Mouse (Mus musculus) heart, embryonic 10.5 days (tissue): ENCODE data around the gene Cetn4. TPM values are rescaled to one million over a fixed set of nuclear protein-coding genes. Genes with fewer than 3 reads are reported as not detected.

Experiments used
- DNase-seq: peaks from one replicate; pipeline ENCODE4 v3.0.0-alpha.2; 2017; ENCODE audit warnings: low spot score
- H3K27ac ChIP-seq: fragments of 300-500 bp; sonication (generic); 2 replicates; pipeline ENCODE4 v1.5.1; 2016; ENCODE audit warnings: mild to moderate bottlenecking
- H3K27me3 ChIP-seq: fragments of 300-500 bp; sonication (generic); 2 replicates; pipeline ENCODE4 v1.6.1; 2016; ENCODE audit warnings: mild to moderate bottlenecking; ENCODE audit not compliant: poor library complexity, insufficient read depth, severe bottlenecking
- H3K36me3 ChIP-seq: fragments of 300-500 bp; sonication (generic); 2 replicates; pipeline ENCODE4 v1.6.1; 2016; ENCODE audit warnings: mild to moderate bottlenecking, moderate library complexity
- H3K4me1 ChIP-seq: fragments of 300-500 bp; sonication (generic); 2 replicates; pipeline ENCODE4 v1.6.1; 2016; ENCODE audit warnings: mild to moderate bottlenecking
- H3K4me3 ChIP-seq: fragments of 300-500 bp; sonication (generic); 2 replicates; pipeline ENCODE4 v1.5.1; 2016; ENCODE audit warnings: mild to moderate bottlenecking, moderate library complexity
- H3K9me3 ChIP-seq: fragments of 300-500 bp; sonication (generic); 2 replicates; pipeline ENCODE4 v1.6.1; 2016; ENCODE audit warnings: mild to moderate bottlenecking, moderate library complexity
- WGBS: fragments of 180-500 bp; shearing (Covaris S2); methylation state at CpG from one replicate; pipeline ENCODE4 v1.1.7; 2016; 5-methylcytosine and 5-hydroxymethylcytosine counted together
- polyA plus RNA-seq: library from polyadenylated mRNA; unstranded; fragments of >200 nt; fragmentation: Nextera tagmentation; extraction: Ambion mirVana; gene quantifications from 2 replicates; pipeline ENCODE4 v1.2.1, GENCODE M21; 2016

Cetn4 gene
- polyA plus RNA-seq, 1 experiment from 2014 or later: 1.1 TPM

GRCm38 (mm10) chr3:37328489-37328888 is 16.0 kb upstream of the Cetn4 start:
- Histone ChIP-seq H3K4me1 (no peaks in the 10 kb centered on the region), H3K9me3 (no peaks in the 10 kb centered on the region), H3K36me3 (no peaks in the 10 kb centered on the region), H3K27ac (no peak overlapping the region), H3K27me3 (no peaks in the 10 kb centered on the region), H3K4me3 (no peak overlapping the region)
- no peak for DNase-seq
- WGBS: 73% methylated on average over 2 of the region's 2 CpGs

GRCm38 (mm10) chr3:37326627-37327026 is 14.1 kb upstream of the Cetn4 start:
- DNase-seq: no peak
- H3K4me1 ChIP-seq: no peaks in the 10 kb centered on the region
- 58% methylated on average over 3 of the region's 3 CpGs for WGBS

GRCm38 (mm10) chr3:37325317-37326112 is 13.0 kb upstream of the Cetn4 start:
- 74% methylated on average over 5 of the region's 5 CpGs for WGBS
- Histone ChIP-seq H3K27me3 (no peaks in the 10 kb centered on the region), H3K36me3 (peaks cover 4% of the 10 kb centered on the region; the same call in 1 of the 2 replicates), H3K4me1 (no peaks in the 10 kb centered on the region), H3K9me3 (no peaks in the 10 kb centered on the region), H3K4me3 (no peak overlapping the region), H3K27ac (no peak overlapping the region)
- no peak for DNase-seq

More at GRCm38 (mm10) chr3:37326627-37327026, 14.1 kb upstream of the Cetn4 start:
- Histone ChIP-seq H3K9me3 (no peaks in the 10 kb centered on the region), H3K36me3 (no peaks in the 10 kb centered on the region), H3K4me3 (no peak overlapping the region), H3K27me3 (no peaks in the 10 kb centered on the region), H3K27ac (no peak overlapping the region)

- no peak for DNase-seq
- no peaks in the 10 kb centered on the region for H3K4me1 ChIP-seq
- peaks cover 15% of the 10 kb centered on the region for H3K36me3 ChIP-seq
- H3K9me3 ChIP-seq: no peaks in the 10 kb centered on the region
- WGBS: 39% methylated on average over 3 of the region's 3 CpGs
- H3K4me3 ChIP-seq: no peak overlapping the region
- no peak overlapping the region for H3K27ac ChIP-seq
- H3K27me3 ChIP-seq: no peaks in the 10 kb centered on the region
These were observed 11.8 kb upstream of the Cetn4 start for GRCm38 (mm10) chr3:37324310-37324709.

- Histone ChIP-seq H3K4me1 (peaks cover 9% of the 10 kb centered on the region; the same call in 1 of the 2 replicates), H3K4me3 (no peak overlapping the region), H3K27me3 (no peaks in the 10 kb centered on the region), H3K9me3 (no peaks in the 10 kb centered on the region), H3K36me3 (peaks cover 19% of the 10 kb centered on the region), H3K27ac (no peak overlapping the region)
- 90% methylated on average over 1 of the region's 1 CpGs for WGBS
- no peak for DNase-seq
These were observed 3.7 kb upstream of the Cetn4 start for GRCm38 (mm10) chr3:37316233-37316632.

- no peaks in the 10 kb centered on the region for H3K27me3 ChIP-seq
- no peak for DNase-seq
- H3K9me3 ChIP-seq: no peaks in the 10 kb centered on the region
- H3K36me3 ChIP-seq: no peaks in the 10 kb centered on the region
- H3K4me1 ChIP-seq: peaks cover 9% of the 10 kb centered on the region; the same call in 1 of the 2 replicates
- peak overlapping the region; percentile 77 for H3K4me3 ChIP-seq
- WGBS: 35% methylated on average over 1 of the region's 1 CpGs
- H3K27ac ChIP-seq: no peak overlapping the region
These were observed 863 bp upstream of the Cetn4 start for GRCm38 (mm10) chr3:37313371-37313770.

- H3K27ac ChIP-seq: peak overlapping the region; percentile 93
- 4% methylated on average over 10 of the region's 10 CpGs for WGBS
These were observed 575 bp downstream of the Cetn4 start for GRCm38 (mm10) chr3:37311897-37312369.

GRCm38 (mm10) chr3:37303392-37304139 is 8.9 kb downstream of the Cetn4 start:
- H3K9me3 ChIP-seq: no peaks in the 10 kb centered on the region
- H3K4me3 ChIP-seq: no peak overlapping the region
- H3K27me3 ChIP-seq: no peaks in the 10 kb centered on the region
- no peaks in the 10 kb centered on the region for H3K36me3 ChIP-seq
- H3K4me1 ChIP-seq: no peaks in the 10 kb centered on the region
- no peak overlapping the region for H3K27ac ChIP-seq
- WGBS: 47% methylated on average over 8 of the region's 8 CpGs
- no peak for DNase-seq

More at GRCm38 (mm10) chr3:37311897-37312369, 575 bp downstream of the Cetn4 start:
- H3K4me1 ChIP-seq: peaks cover 9% of the 10 kb centered on the region; the same call in 1 of the 2 replicates
- H3K27me3 ChIP-seq: no peaks in the 10 kb centered on the region
- peak overlapping the region; percentile 77 for H3K4me3 ChIP-seq
- H3K9me3 ChIP-seq: no peaks in the 10 kb centered on the region
- DNase-seq: no peak
- H3K36me3 ChIP-seq: no peaks in the 10 kb centered on the region

GRCm38 (mm10) chr3:37302685-37303084 is 9.8 kb downstream of the Cetn4 start:
- no peak overlapping the region for H3K4me3 ChIP-seq
- no peak overlapping the region for H3K27ac ChIP-seq
- no peaks in the 10 kb centered on the region for H3K36me3 ChIP-seq
- H3K27me3 ChIP-seq: no peaks in the 10 kb centered on the region
- H3K9me3 ChIP-seq: no peaks in the 10 kb centered on the region
- H3K4me1 ChIP-seq: no peaks in the 10 kb centered on the region
- peak; percentile 84 for DNase-seq
- WGBS: 31% methylated on average over 12 of the region's 12 CpGs

GRCm38 (mm10) chr3:37299470-37299869 is 13.0 kb downstream of the Cetn4 start:
- Histone ChIP-seq H3K4me3 (no peak overlapping the region), H3K27me3 (no peaks in the 10 kb centered on the region), H3K9me3 (no peaks in the 10 kb centered on the region), H3K4me1 (no peaks in the 10 kb centered on the region), H3K36me3 (no peaks in the 10 kb centered on the region), H3K27ac (no peak overlapping the region)
- DNase-seq: no peak
- WGBS: 71% methylated on average over 3 of the region's 3 CpGs

GRCm38 (mm10) chr3:37292654-37293053 is 19.9 kb downstream of the Cetn4 start:
- H3K27me3 ChIP-seq: no peaks in the 10 kb centered on the region
- no peak overlapping the region for H3K27ac ChIP-seq
- WGBS: 59% methylated on average over 2 of the region's 2 CpGs
- no peaks in the 10 kb centered on the region for H3K9me3 ChIP-seq
- no peak overlapping the region for H3K4me3 ChIP-seq
- DNase-seq: no peak
- H3K36me3 ChIP-seq: no peaks in the 10 kb centered on the region
- no peaks in the 10 kb centered on the region for H3K4me1 ChIP-seq

- no peak overlapping the region for H3K27ac ChIP-seq
- no peak for DNase-seq
These were observed 20.6 kb downstream of the Cetn4 start for GRCm38 (mm10) chr3:37291929-37292328.

More at GRCm38 (mm10) chr3:37291929-37292328, 20.6 kb downstream of the Cetn4 start:
- 88% methylated on average over 2 of the region's 2 CpGs for WGBS
- H3K4me1 ChIP-seq: no peaks in the 10 kb centered on the region
- H3K4me3 ChIP-seq: no peak overlapping the region
- H3K9me3 ChIP-seq: no peaks in the 10 kb centered on the region
- H3K27me3 ChIP-seq: no peaks in the 10 kb centered on the region
- H3K36me3 ChIP-seq: no peaks in the 10 kb centered on the region
